Mouse (Mus musculus) heart, adult 2 months (tissue): Measurements from ENCODE around the gene Rnf146. TPM values are rescaled to one million over a fixed set of nuclear protein-coding genes. Genes with fewer than 3 reads are reported as not detected.

Experiments
- DNase-seq, 2 experiments: peaks; one replicate each; pipeline ENCODE4 v3.0.0; 2021
- H3K27ac ChIP-seq: fragments of 200-600 bp; 2 replicates; pipeline ENCODE4 v1.8.1; 2022
- H3K27me3 ChIP-seq: fragments of 200-500 bp; 2 replicates; pipeline ENCODE4 v1.6.1; 2012; ENCODE audit warnings: mild to moderate bottlenecking, low read length, inconsistent platforms, mixed read lengths; ENCODE audit not compliant: control insufficient read depth, insufficient read depth
- H3K36me3 ChIP-seq: fragments of 200-500 bp; 2 replicates; pipeline ENCODE4 v1.6.1; 2012; ENCODE audit warnings: low read length, inconsistent platforms; ENCODE audit not compliant: control insufficient read depth, insufficient read depth
- H3K4me1 ChIP-seq: fragments of 200-500 bp; 2 replicates; pipeline ENCODE4 v1.6.1; 2011; ENCODE audit warnings: low read length; ENCODE audit not compliant: control insufficient read depth, insufficient read depth
- H3K4me3 ChIP-seq: fragments of 200-600 bp; 2 replicates; pipeline ENCODE4 v1.8.1; 2022
- H3K79me2 ChIP-seq: fragments of 200-500 bp; replicated peaks from 2 replicates; pipeline ENCODE4 v1.6.1; 2012; ENCODE audit warnings: mild to moderate bottlenecking, inconsistent platforms, low read length, moderate library complexity, mixed read lengths; ENCODE audit not compliant: control insufficient read depth, insufficient read depth
- H3K9ac ChIP-seq: fragments of 200-500 bp; 2 replicates; pipeline ENCODE4 v1.6.1; 2012; ENCODE audit warnings: low read depth, mild to moderate bottlenecking, control low read depth, inconsistent platforms, low read length, mixed read lengths
- CTCF ChIP-seq: fragments of 200-600 bp; IDR thresholded peaks from 2 replicates; pipeline ENCODE4 v1.8.1; 2022; ENCODE audit warnings: antibody characterized with exemption, mild to moderate bottlenecking, moderate library complexity
- EP300 ChIP-seq: fragments of 200-500 bp; IDR thresholded peaks from 2 replicates; pipeline ENCODE4 v1.6.1; 2011; ENCODE audit warnings: low read depth, low read length, control low read depth; ENCODE audit not compliant: insufficient read depth
- POLR2A ChIP-seq: fragments of 200-500 bp; IDR thresholded peaks from 2 replicates; pipeline ENCODE4 v1.6.1; 2011; ENCODE audit warnings: mild to moderate bottlenecking, low read depth, low read length, control low read depth; ENCODE audit not compliant: insufficient read depth
- WGBS: fragments of 180-500 bp; shearing (Covaris S2); methylation state at CpG from one replicate; pipeline ENCODE4 v1.1.7; 2018; 5-methylcytosine and 5-hydroxymethylcytosine counted together
- intact Hi-C: fragments of 180-260 bp; cut with DNase I; formaldehyde crosslinking; loops from one replicate; pipeline ENCODE4 v1.15.1; 2025
- polyA plus RNA-seq: library from polyadenylated mRNA; depleted of rRNA; stranded (reverse); fragments of >200 nt; gene quantifications from 2 replicates; pipeline ENCODE4 v1.2.3, GENCODE M21; 2012; rRNA removed
- total RNA-seq, 2 experiments: library from RNA; stranded (reverse); gene quantifications; 2 replicates each; pipeline ENCODE4 v1.2.3; 2021

Rnf146 gene
- total and polyA plus RNA-seq, 3 experiments, result 20.4 to 64.4 (median 61.8) TPM

DNA sequence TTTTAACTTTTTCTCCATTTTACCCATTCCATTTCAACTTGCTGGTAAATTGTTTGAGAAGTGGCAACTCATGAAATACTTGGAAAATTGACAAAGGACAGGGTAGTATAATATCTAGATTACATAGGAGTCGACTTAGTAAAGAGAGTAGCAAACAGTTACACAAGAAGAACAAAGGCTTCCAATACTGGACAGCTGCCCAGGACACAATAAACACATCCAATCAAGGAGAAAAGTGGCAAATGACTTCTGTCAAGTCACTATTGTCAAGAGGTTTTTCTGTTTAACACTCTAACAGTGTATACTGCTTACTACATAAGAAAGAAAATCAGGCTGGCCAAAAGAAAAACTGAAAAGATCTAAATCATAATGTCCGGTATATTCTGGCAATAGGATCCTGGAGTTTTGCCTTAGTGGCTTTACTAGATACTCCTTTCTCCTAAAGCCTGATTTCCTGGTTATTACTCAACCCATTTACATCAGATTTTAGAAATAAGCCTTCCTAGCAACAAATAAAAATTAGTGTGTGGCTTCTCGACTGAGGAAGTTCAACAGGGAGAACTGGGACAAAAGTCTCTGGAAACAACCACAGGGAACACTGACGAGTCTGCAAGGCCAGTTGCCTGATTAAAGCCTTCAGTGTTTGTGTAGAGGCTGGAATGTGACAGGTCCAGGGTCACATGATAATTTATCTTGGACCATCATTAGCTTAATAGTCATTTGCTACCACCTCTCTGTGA, 50.6 kb downstream of the Rnf146 start:
- intact Hi-C loops, result no loop called here
- Histone ChIP-seq H3K9ac (no peak overlapping the region), H3K27me3 (no peaks in the 10 kb centered on the region), H3K36me3 (no peaks in the 10 kb centered on the region), H3K79me2 (no peaks in the 10 kb centered on the region), H3K27ac (no peak overlapping the region), H3K4me3 (no peak overlapping the region), H3K4me1 (peaks cover 1% of the 10 kb centered on the region)
- TF ChIP-seq EP300 (no peak), CTCF (no peak), POLR2A (no peak)
- DNase-seq, result no peak
- WGBS, result 67% methylated on average over 4 of the region's 4 CpGs

DNA sequence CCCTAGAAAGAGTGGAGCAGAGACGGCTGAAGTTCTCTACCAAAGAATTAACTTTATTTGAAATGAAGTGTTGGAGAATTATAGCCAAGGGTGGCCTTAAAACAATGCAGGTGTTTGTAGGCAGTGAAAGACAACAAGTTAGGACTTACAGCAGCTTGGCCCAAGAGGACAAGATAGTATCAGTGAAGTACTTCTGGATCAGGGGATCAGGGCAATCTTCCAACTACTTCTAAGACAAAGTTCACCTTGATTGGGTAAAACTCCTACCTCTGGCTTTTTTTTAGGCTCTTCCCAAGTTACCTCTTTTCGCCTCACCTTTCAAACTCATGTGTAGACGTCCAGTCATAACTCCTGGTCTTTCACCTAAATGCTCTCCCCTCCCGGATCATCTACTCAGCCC, 60.0 kb downstream of the Rnf146 start:
- no peak overlapping the region for H3K4me3 ChIP-seq
- H3K27me3 ChIP-seq, result no peaks in the 10 kb centered on the region
- no peak overlapping the region for H3K27ac ChIP-seq
- no peak for TF ChIP-seq POLR2A
- no peaks in the 10 kb centered on the region for H3K79me2 ChIP-seq
- H3K36me3 ChIP-seq, result no peaks in the 10 kb centered on the region; the same call in 1 of the 2 replicates
- no peak overlapping the region for H3K9ac ChIP-seq
- WGBS, result 91% methylated on average over 4 of the region's 4 CpGs
- H3K4me1 ChIP-seq, result no peaks in the 10 kb centered on the region
- DNase-seq, result no peak
- intact Hi-C loops, result no loop called here

Other genes starting within 250 kb of the Rnf146 start
- not detected for gene Soga3, start 218.6 kb downstream of the Rnf146 start, total RNA-seq
- gene Soga3, start 218.6 kb downstream of the Rnf146 start, polyA plus RNA-seq, result 0.06 TPM in 1 of 2 replicates, not detected in the other
- not detected for gene Gm49353, start 163.5 kb downstream of the Rnf146 start, total RNA-seq
- not detected in 2 replicates for gene Gm49353, start 163.5 kb downstream of the Rnf146 start, polyA plus RNA-seq
- gene 9330159F19Rik, start 150.8 kb downstream of the Rnf146 start, total RNA-seq, result under 1 TPM; 0.11 to 0.31 TPM
- gene 9330159F19Rik, start 150.8 kb downstream of the Rnf146 start, polyA plus RNA-seq, result 0.12 and 0.37 TPM in 2 replicates
- gene Echdc1, start 49.3 kb downstream of the Rnf146 start, total RNA-seq, result 10 to 100 TPM; 36.2 to 40.2 TPM
- 9.7 and 16.6 TPM in 2 replicates for gene Echdc1, start 49.3 kb downstream of the Rnf146 start, polyA plus RNA-seq
- under 1 TPM; 0.20 to 0.52 TPM for gene Rspo3, start 173.4 kb upstream of the Rnf146 start, total RNA-seq
- 0.10 and 0.15 TPM in 2 replicates for gene Rspo3, start 173.4 kb upstream of the Rnf146 start, polyA plus RNA-seq